Mouse (Mus musculus): Measurements from ENCODE around the gene Kif1b.

GRCm38 (mm10) chr4:149339426-149340214 is 32.1 kb upstream of the Kif1b start:
- no peak for TF ChIP-seq CTCF (IDR thresholded peaks at IDR 0.05; ENCODE audit: extremely low read depth, insufficient read length, insufficient replicate concordance, low read depth, low read length)
- TF ChIP-seq POLR2A (IDR thresholded peaks at IDR 0.05; ENCODE audit: low read depth, low read length) = no peak
